Mouse (Mus musculus): ENCODE data around the gene Olfr524.
A peak's percentile ranks its signal among the peaks of the same experiment; 100 is the strongest.

Gene Olfr524

GRCm38 (mm10) chr7:140186646-140187620 lies 18.8 kb downstream of the Olfr524 start:
- DNase-seq, result peak; percentile 12 to 27

DNA sequence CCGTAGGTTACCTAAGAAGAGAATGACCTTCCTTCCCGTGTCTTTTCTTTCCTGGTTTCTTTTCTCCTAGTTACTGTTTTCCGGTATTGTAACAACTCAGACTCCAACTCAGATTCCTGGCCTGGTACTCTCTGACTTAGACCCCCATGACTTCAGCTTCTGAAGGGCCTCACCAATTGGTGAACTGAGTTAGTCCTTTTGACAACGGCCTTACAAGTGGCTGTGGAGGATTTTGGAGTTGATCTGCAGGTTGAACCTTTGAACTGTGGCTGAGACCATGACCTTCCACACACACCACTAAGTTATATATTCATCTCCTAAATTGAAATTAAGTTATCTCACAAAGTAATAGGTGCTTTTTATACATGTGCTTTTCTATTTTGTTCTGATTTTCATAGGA lies 21.6 kb downstream of the Olfr524 start:
- DNase-seq, result no peak

DNA sequence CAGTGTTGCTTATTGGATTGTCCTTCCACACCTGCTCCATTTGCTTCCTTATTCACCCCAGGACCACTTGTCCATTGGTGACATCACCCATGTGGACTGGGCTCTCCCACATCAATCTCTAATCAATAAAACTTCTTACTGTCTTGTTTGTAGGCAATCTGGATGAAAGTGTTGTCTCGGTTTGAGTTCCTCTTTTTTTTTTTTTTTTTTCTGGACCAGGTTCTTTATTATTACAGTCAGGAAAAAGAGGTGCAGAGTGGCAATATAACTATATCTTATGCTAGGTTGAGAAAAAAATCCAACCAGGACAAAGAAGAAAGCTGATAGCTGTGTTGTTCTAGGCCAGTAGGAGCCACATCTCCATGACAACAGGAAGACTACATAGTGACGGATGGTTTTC lies 25.1 kb downstream of the Olfr524 start:
- DNase-seq, result no peak

- DNase-seq, result no peak
These were observed 26.6 kb downstream of the Olfr524 start for GRCm38 (mm10) chr7:140179176-140179575.

DNA sequence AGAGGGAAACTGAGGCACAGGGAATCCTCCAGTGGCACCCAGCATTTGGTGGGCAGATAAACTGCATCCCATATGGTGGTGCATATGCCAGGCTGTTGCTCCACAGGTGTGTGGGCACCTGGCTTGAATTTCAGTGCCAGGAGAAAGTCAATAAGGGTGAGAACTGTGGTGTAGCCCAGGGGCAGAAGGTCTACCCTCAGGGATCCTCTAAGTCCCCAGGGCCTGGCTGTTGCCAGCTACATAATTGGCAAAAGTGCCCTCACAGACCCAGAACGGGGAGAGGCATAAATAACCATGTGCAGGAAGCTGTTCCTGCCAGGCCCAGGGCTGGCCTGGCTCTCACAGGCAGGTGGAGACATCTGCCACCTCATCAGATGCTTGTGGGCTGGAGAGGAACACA lies 32.8 kb downstream of the Olfr524 start, which contains the start of gene Olfr523:
TSS of gene Olfr523 (plus strand) at position 282 of the 400 bp plus-strand sequence.
- DNase-seq, result peak; percentile 71 to 75

DNA sequence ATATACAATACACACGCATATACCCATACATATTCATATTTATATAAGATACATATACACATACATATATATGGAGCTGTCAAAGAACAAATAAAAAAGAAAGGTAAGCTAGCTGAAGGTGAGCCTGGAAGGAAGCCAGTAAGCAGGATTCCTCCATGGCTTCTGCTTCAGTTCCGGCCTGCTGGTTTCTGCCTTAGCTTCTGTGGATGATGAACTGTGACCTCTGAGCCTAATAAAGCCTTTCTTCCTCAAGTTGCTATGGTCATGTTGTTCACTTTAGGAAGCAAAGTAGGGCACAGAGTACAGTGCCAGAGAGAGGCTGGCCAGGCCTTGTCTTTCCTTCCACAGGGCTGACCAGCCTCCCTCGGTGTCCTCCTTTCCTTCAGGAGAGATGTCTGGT lies 34.9 kb downstream of the Olfr524 start:
- no peak for DNase-seq

DNA sequence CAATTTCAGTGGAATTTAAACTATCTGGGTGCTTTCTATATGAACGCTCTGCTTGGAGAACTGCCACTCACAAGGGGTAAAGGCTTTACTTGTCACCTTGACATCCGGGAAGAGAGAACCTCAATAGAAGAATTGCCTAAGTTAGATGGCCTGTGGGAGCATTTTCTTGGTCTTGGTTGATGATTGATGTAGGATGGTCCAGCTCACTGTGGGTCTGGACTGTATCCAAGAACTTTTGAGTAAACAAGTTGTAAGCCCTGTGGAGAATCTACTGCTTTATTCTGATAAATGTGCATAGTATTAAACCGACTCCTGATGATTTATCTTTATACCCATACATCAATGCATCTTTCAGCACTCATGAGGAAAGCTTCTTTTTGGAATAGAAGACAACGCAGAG lies 36.4 kb downstream of the Olfr524 start:
- DNase-seq, result no peak

- DNase-seq, result no peak
These were observed 37.8 kb downstream of the Olfr524 start for GRCm38 (mm10) chr7:140167950-140168349.

- no peak for DNase-seq
These were observed 41.1 kb downstream of the Olfr524 start, which contains the start of gene Olfr522 for GRCm38 (mm10) chr7:140164664-140165063. Olfr522 (minus strand) TSS chr7:140164764.

- no peak for DNase-seq
These were observed 45.4 kb downstream of the Olfr524 start for GRCm38 (mm10) chr7:140160363-140160762.

GRCm38 (mm10) chr7:140154218-140154927 lies 51.4 kb downstream of the Olfr524 start, which contains the start of gene Sprn:
Sprn (minus strand) TSS chr7:140154877.
- DNase-seq, result peak; percentile 81 to 86

- no peak for DNase-seq
These were observed 51.9 kb downstream of the Olfr524 start for GRCm38 (mm10) chr7:140153829-140154217.

DNA sequence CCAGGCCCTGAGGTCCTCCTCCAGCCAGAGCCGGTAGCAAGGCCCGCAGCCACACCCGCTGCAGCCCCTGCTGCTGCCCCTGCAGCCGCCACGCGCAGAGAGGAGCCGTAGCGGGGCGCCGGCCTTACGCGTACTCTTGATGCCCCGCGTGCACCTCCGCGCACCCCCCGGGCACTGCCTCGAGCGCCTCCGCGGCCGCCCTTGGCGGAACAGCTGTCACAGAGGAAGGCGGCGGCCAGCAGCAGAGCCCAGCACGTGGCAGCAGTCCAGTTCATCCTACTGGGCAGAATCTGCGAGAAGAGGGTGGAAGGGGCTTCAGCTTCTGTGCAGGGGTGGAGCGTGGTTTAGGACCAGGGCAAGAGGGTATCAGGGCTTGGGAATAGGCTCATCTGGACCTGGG lies 52.4 kb downstream of the Olfr524 start:
- DNase-seq, result peak; percentile 75 to 81
